Mouse (Mus musculus) layer of hippocampus, adult 18-20 months (tissue): ENCODE measurements at regions not wholly inside any gene's neighbourhood (a gene's known extent, or its start where the extent isn't known, plus 50 kb on each side); places are given as distances from the start of the nearest gene placed in this dataset.
A peak's percentile ranks its signal among the peaks of the same experiment; 100 is the strongest.

Source experiments
- DNase-seq, 2 experiments: peaks; one replicate each; pipeline ENCODE4 v3.0.0; 2022; ENCODE audit warnings: low spot score in 2 of 2

DNA sequence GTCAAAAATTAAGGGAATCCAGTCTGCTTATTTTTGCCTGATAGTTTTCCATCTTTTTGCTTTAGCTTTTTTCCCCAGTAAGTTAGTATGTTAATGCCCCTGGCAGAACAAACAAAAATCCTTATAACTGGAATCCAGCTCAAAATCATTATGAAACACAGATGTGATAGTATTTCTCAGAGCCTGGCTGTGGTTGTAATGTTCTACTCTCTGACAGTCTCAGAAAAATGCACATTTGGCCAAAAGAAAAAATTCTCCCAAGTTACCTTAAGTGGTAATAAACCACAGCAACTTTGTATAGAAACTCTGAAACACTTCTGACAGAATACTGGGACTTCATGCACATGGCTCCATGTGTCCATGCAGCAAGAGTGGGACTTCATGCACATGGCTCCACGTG, 193.5 kb upstream of the Rnd3 start:
- no peak for DNase-seq

DNA sequence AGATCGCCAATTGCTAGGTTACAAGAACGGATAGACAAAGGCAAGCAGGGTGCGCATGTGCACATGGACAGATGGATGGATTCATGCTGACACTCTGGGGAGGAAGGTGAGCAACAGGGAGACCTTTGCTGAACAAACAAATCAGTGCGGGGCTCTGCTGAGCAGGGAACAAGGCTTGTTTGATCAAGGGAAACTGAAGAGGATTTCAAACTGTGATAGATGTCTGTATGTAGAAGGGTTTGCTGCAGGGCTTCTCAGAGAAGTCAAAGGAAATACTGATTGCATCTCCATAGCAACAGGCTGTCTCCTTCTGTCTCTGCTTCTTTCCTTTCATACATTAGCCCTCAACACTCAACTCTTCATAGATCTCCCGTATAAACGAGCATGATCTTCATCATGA, 185.5 kb upstream of the Rnd3 start:
- peak in 1 of 2 experiments; percentile 14 for DNase-seq

DNA sequence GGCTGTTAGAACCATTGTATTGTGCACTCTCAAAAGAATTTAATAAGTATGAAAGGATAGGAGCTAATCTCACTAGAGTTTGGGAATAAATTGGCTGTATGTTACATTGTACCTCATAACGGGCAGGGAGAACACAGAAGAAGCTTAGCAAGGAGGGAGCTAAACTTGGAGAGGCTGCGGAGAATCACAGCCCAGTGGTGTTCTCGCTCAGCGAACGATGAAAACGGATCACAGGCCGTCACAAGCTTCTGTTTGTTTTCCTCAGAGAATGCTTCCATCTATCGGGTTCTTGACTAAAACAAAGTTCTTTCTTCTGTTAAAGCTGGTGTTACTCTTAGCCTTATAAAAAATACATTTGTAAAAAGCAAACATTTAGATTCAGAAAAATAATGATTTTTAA, 178.2 kb upstream of the Rnd3 start:
- no peak for DNase-seq

DNA sequence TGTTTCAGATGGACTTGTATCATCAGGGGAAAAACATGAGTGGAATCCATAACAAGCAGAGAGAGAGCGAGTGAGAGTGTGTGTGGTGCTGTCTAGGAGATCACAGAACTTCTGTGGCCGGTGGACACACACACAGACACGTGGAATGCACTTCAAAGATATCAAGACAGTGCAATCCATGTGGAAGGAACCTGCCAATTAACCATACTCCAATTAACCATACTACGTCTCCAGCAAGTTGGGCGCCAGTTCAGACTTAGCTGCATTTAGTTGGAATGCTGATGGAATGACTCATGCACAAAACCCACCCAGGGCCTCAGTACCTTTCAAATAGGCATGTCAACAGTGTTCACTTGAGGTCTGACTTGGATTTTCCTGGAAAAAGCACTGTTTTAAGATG, 172.8 kb upstream of the Rnd3 start:
- DNase-seq = no peak

DNA sequence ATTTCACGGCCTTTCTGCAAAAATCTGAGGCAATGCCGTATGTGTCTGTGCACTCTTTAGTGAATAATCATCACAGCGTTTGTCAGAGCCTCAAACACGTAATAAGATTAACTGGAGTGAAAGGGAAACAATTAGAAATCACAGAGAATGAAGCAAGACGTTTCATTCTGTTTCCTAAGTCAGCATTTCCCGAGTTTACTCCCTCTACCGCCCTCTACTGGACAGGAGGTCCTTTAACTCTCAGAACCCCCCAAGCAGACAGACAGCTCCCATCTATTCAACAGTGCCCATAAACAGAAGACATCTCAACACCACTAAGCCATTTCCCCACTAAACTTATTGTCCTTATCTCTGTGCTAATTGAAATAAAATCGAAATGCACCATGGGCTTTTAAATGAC, 167.5 kb upstream of the Rnd3 start:
- DNase-seq = no peak

DNA sequence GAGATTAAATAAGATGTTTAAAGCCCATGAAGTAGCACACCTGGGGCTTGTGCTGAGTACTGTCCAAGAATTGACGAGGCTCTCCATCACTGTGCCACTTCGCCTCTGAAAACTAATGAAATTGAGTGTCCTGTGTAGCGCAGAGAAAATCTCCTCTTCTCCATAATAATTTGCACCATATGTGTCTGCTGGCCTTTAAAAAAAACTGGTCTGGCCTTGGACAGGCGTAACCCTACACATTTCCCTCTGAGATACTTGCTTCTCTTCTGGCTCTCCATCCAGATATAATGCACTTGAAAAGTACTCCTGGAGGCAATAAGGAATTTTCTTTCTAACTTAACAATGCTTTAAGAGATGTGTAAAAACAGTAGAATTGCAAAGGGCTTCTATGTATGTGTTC, 164.5 kb upstream of the Rnd3 start:
- DNase-seq = no peak

DNA sequence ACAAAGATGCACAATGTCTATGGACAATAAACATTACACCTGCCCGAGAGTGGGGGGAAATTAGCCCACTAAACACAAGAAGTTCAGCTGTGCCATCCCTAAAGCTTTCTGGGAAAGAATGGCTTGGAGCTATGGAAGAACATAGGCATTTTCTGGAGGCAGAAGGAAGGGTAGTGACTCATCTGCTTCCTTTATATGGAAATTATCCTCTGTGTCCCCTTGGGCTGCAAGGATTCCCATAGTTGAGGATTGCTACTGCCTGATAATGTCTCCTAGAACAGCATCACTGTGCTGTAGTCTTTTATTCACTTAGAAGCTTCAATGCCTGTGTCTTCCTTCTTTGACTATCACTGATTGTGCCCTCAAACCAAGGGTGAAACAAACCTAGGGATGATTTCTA, 157.3 kb upstream of the Rnd3 start:
- DNase-seq = no peak

DNA sequence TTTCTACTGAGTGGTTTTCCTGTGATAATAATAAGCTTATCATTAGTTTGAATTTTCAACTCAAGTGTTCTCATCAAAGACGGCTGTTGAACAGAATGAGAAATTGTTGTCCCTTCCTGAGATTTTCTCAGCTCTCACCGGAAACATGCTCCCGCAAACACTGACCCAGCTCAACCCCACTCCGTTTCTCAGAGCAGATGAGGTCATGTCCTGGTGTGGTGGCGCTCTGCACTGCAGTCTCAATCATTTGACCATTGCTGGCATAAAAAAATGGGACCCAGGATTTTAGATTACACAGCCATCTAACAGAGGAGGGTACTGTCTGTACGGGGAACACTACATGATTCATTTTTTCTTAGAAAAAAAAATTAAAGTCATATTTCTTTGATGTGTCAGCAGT, 156.5 kb upstream of the Rnd3 start:
- peak; percentile 3 to 10 for DNase-seq

DNA sequence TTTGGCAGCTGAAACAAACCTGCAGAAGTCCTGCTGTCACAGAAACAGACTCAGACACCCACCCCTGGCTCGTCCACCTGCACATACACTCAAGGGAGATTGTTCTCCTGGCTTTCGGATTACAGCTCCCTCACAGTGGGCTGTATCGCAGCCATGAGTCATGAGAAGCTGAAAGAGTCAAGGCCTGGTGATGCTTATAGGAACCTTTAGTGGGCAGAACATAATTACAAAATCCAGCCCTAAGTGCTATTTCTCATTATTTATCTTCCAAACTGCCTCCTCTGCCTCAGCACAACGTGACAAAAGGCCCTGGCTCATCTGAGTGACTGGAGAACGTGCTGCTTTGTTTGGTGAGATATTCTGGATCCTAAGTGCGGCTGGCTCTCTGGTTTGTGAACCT, 155.8 kb upstream of the Rnd3 start:
- DNase-seq = no peak

DNA sequence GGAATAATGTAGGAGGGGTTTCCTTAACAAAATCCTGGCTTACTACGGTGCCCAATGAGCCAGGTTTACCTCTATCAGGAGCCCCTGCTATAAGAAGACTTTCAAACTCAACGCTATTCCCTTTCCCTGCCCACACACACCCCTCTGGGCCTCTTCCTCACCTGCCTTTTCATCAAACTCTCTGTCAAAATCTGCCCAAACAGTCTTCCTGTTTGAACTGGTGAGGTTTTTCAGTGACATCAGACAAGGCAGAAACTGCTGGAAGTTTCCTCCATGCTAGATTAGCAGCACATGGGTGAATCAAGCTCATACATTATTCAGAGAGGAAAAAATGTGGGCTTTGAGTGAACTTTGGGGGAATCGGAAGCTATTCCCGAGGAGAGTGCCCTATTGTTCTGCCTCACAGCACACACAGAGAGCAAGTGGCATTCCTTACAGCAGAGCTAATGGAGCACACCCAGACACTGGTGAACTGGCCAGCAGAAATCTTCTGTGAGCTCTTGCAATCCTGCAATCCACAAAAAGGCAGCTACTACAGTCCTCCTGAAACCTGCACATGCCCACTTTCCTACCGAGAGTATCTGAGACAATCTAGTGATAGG, 141.8 kb upstream of the Rnd3 start:
- DNase-seq = no peak

DNA sequence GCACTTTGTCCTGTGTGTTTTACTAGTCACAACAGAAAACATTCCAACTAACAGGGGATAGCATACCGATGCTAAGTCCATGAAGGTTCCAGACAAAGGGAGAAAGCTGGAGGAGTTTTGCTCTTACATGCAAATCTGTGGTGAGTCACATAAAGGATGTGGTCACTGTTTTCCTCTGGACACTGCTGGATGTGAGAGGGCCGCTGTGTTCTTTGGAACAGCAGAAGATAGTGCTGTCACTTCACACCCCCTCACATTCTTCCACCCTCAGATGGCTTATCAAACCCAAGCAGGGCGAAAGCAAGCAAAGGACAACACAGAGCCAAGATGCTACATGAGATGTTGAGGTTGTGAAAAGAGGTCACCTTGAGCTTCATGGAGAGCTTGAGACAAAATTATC, 139.8 kb upstream of the Rnd3 start:
- no peak for DNase-seq

DNA sequence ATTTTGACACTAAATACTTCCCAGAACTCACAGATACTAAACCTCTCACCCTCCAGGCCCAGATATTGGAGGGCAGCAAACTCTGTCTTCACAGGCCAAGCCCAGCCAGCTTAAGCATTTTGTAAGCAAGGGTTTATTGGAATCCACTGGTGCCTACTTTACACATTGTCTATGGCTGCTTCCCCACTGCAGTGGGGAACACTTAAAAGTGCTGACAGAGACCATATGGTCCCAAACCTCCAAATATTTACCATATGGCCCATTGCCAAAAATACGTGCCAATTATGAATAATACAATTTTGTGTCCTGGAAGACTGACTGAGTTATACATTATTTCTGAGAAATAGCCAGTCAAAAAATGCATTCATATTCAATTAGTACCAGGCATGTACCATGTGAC, 136.7 kb upstream of the Rnd3 start:
- DNase-seq = no peak

DNA sequence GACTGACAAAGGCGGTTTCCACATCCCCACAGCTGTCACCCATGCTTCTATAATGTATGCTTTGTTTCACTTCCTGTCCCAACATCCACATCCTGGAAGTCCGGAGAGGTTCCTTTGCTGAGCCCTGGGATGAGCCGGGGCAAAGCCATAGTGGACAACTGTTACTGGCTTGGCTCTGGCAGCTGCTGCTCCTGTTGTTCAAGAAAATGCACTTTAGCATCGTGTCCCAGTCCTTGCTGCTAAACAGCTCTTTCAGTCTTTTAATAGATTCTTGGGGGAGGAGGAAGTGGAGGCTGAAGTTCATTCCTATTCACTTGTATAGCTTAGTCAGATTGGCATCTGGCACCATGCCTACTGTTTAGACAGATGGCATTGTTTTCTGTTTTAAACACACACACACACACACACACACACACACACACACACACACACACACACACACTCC, 135.9 kb upstream of the Rnd3 start:
- peak; percentile 2 to 62 for DNase-seq

DNA sequence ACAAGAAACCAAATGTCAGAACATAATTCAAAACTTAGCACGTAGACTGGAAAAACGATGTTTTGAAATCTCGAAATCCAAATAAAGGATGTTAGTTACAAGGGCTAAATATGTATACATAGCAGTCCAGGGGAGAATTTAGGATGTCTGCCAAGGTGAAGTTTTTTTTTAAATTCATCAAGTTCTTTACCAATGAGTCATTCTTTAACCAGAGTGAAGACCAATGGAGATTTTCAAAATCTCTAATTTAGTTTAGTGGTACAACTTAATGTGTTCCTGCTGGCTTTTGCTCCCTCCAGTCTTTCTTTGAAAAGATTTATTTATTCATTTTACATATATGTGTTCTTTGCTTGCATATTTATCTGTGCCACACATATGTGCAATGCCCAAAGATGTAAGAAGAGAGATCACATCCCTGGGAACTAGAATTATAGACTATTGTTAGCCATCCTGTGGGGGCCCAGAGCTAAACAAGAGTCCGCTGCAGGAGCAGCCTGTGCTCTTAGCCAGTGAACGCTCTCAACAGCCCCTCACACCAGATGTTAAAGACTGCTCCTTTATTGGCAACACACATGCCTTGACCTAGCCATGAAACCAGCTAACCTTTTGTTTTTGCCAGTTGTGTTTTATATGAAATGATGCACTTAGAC, 130.6 kb upstream of the Rnd3 start:
- no peak for DNase-seq

DNA sequence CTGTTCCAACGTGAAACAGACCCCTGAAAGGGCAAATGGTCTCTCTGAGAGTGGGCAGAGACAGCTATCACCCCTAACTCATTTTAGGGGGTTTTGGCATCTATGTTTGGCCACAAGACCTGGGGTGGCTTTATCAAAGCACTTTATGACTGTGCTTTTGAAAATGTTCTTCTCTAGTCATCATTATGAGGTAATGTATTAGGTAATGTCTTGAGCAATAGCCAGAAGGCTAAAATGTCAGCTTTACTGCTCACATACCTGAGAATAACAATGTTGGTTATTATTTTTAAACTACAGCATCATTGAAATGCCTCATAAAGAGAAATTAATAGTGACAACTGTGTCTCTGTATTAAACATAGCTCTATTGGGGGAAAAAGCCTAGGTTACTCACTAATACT, 129.9 kb upstream of the Rnd3 start:
- no peak for DNase-seq

DNA sequence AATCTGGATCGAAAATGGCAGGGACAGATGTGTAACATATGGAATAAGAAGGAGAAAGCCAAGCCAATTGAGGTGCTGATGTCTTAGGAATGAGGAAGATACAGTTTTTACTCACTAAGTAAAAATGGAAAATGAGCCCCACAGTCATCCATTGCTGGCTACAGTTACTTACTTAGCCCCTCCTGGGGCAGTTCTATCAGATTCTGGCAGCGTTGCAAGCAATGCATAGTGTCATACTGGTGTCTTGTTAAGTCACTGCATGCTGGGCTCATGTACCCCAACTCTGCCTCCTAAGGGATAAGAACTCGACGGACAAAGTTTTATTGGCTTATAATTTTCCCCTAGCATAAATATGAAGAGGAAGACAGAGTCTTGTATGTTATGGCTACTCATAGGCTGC, 129.4 kb upstream of the Rnd3 start:
- DNase-seq = no peak

DNA sequence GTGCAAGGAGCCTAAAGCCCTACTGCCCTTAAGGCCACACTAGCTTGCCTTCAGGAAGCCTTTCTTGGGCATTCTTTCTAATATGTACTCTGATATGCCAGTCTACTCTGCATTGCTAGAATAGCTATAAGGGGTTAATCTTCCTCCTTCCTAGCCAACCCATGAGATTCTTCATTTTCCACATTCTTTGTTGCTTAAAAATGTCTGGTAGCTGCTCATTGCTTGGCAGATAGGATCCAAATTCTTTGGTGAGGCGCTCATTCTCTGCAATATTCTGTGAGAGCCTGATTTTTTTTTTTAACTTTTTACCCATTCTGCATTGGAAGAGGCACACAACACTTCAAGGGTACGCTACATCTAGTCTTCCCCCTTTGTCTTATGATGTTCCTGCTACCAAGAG, 127.7 kb upstream of the Rnd3 start:
- no peak for DNase-seq

DNA sequence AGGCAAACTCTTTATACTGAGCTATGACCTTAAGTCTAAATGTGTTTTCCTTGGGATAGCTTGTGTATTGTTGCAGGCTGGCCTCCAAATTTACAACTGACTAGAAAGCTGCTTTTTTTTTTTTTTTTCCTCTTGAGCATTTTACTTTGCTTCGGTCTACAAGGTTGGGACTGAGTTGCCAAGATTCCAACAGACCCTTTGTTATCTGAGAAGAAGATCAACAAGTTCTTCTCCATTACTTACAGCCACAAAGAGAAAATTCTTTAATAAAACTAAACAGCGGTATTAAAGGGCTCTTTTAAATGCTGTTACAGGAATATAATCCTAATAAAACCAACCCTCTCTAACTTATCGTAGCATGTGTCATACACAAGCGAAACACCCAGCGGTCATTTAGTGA, 124.4 kb upstream of the Rnd3 start:
- DNase-seq = no peak

DNA sequence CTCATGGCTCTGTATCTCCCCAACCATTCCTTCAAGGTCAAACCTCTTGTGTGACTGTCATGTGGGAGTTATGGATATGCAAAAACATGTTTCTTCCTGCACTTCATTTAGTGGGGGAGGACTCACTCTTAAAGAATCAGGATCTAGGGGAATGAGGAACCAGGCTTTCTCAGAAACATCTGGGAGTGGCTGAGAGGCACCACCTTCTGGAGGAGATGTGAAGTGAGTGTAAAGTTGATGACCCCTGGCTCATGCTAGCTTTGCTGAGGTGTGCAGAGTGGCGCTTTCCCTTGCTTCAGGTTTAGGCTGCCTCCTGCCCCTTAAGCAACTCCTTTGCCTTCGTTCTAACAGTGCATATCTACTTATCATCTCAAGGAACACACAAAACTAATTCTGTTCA, 119.6 kb upstream of the Rnd3 start:
- no peak for DNase-seq

DNA sequence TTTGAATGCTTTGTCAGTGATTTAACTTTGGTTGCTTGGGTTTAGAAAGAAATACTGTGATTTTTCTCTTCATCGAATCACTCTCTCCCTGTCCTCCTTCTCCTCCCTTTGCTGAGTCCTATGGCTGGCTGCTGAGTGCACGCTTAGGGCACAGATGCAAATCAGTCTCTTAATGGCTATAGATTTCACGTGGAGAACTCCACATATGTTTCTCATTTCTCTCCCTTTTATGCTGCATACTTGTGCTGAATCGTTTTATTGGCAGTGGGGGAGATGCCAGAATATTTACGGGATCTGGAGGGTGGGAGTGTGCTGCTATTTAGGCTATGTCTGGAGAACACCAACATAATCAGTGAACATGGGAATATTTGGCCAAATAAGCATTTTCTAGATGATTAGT, 118.8 kb upstream of the Rnd3 start:
- no peak for DNase-seq

DNA sequence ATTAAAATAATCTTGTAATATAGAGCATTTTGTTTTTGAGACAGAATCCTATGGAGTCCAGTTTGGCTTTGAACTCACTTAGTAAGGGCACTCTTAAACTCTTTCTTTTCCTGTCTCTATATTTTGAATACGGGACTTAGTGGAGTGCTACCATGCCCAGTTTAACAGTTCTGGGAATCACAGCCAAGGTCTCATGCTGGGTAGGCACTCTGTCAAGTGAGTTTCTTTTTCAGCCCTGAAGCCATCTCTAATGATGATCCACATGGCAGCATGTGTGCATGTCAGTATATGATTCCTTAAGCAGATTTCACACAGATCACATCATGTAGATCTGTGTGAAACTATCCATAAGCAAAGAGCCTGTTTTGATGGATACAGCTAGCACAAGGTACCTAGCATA, 113.6 kb upstream of the Rnd3 start:
- no peak for DNase-seq

DNA sequence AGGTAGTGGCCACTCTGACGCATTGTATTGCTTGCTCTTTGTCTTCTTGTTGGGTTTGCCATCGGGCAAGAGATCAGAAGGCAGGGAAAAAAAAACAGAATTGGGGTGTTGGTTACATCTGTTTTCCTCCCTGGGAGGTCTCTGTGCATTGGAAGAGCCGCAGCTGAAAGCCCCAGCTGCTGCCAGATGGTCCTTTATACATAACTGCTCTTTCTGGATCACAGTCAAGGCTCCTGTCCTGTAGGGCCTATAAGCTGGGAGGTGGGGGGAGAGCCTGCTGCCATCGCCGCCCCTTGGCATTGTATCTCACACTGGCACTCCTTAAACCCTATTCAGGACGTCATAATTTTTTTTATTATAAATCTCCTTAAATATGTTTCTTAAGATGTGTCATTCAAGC, 101.9 kb upstream of the Rnd3 start:
- no peak for DNase-seq

DNA sequence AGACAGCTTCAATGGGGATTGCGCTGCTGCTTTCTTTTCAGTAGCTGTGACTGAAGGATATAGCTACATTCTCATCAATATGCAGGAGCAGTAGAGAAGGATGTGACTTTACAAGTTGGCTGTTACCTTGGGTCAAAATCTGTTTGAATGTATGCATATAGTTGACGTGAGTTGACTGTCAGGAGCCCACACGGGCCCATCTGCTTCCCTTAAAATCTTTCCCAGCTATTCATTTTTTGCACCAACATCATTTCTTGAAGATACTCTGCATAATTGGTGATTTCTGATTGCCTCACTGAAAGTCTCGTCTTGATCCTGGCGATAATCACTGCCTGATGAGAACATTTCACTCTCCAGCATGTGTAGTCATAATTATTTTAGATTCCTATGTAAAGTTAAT, 92.7 kb upstream of the Rnd3 start:
- DNase-seq = peak in 1 of 2 experiments; percentile 6

DNA sequence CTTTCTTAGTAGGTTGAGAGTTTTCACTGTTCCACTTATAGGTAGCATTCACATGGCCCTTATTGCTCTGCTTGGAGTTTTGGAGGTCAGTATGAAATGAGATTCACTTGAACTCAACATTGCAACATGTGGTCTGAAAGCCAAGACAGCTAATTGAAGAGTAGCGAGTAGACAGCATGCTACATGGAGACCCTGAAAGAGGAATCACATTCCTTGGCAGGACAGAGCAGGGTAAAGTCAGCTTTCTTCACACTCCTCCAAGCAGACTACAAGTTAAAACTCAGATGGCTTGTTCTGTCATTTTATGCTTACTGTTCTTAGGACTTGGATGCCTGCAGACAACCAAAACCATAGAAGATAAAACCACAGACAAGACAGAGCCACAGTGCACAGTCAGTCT, 91.1 kb upstream of the Rnd3 start:
- no peak for DNase-seq
